Mouse (Mus musculus) urinary bladder, postnatal 14 days (tissue): Measurements from ENCODE around the gene Trmt61a.
"Not testable (repeated sequence)": the region's sequence is repeated elsewhere in the genome, so short reads cannot be mapped to it uniquely, and the experiment has no call there.

Experiments
- DNase-seq: peaks from one replicate; pipeline ENCODE4 v3.0.0; 2021; ENCODE audit warnings: low spot score

The Trmt61a gene

GRCm38 (mm10) chr12:111698346-111698913 is 20.5 kb downstream of the Trmt61a start:
- no peak for DNase-seq

GRCm38 (mm10) chr12:111699542-111699941 is 21.6 kb downstream of the Trmt61a start:
- DNase-seq = no peak

- no peak for DNase-seq
These were observed 23.1 kb downstream of the Trmt61a start for GRCm38 (mm10) chr12:111700920-111701458.

DNA sequence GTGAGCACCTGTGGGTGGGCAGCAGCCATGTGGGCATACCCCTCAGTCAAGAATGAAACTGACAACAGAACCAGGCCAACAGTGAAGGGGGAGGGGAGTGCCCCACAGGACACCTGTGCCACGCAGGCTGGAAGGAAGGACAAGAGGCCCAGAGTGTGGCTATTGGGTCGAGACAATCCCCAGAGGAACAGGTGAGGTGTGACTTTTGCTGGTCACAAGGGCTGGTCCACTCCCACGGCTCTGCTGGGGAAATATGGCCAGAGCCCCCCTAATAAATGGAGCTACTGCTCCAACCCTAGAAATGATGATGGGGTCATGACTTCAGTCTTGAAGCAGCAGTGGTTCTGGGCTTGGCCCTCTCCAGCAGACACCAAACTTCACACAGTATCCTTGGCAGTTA is 25.4 kb downstream of the Trmt61a start:
- no peak for DNase-seq

- DNase-seq = peak; percentile 85
These were observed 26.7 kb downstream of the Trmt61a start for GRCm38 (mm10) chr12:111704609-111705008.

GRCm38 (mm10) chr12:111705186-111705973 is 27.5 kb downstream of the Trmt61a start:
- peak; percentile 79 for DNase-seq

GRCm38 (mm10) chr12:111708181-111708580 is 30.3 kb downstream of the Trmt61a start:
- no peak for DNase-seq

DNA sequence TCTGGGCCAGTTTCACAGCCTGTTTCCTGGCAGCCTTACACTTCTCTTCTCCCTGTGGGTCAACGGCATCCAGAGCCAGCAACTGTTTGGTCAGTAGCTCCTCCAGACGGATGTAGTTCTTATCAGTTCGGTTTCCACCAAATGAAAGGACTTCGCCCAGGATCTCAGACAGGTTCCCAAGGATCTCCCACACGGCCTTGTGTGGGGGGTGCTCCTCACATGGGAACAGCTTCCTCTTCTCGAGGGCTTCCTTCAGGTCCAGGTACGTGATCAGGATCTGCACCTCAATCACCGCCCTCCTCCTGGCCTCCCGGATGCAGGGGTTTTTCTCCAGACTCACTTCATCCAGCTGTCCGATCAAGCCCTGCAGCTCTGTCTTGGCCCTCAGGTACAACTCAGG is 32.2 kb downstream of the Trmt61a start:
- no peak for DNase-seq

GRCm38 (mm10) chr12:111712476-111712875 is 34.6 kb downstream of the Trmt61a start:
- no peak for DNase-seq

DNA sequence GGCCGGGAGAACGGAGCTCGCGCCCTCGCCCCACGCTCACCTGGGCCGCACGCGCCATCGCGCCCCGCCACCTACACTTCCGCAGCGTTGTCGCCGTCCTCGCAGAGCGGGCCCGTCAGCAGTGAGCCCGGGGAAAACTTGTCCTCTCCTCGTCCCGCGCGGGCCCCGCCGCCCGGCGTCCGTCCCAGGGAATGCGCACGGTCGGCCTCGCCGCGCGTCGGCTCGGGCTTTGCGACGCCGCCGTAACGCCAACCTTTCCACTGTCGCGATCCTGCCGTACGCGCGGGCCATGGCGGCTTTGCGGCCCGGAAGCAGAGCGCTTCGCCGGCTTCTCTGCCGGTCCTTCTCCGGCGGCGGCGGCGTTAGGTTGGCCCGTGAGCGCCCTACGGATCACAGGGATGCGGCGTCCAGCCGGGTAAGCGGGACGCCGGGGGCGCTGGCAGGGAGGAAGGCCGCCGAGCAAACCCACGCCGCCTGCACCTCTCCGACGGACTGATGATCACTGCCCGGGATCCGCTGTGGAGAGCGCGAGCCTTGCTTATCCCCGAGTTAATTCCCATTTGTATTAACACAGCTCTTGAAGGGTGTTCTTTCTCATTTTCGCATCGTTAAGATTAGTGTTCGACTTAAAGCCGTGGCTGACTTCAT is 35.2 kb downstream of the Trmt61a start, which contains the start of the genes Bag5 and Apopt1:
Gene Bag5 (minus strand): TSS at position 254 of the 648 bp plus-strand sequence.
Gene Apopt1 (plus strand): TSS at position 258 of the 648 bp plus-strand sequence.
- peak; percentile 92 for DNase-seq

- DNase-seq = not testable (repeated sequence)
These were observed 36.0 kb downstream of the Trmt61a start for GRCm38 (mm10) chr12:111713880-111714279.

GRCm38 (mm10) chr12:111716505-111716904 is 38.6 kb downstream of the Trmt61a start:
- DNase-seq = no peak

- DNase-seq = no peak
These were observed 40.8 kb downstream of the Trmt61a start for GRCm38 (mm10) chr12:111718656-111719055.

GRCm38 (mm10) chr12:111720222-111720621 is 42.3 kb downstream of the Trmt61a start:
- no peak for DNase-seq

DNA sequence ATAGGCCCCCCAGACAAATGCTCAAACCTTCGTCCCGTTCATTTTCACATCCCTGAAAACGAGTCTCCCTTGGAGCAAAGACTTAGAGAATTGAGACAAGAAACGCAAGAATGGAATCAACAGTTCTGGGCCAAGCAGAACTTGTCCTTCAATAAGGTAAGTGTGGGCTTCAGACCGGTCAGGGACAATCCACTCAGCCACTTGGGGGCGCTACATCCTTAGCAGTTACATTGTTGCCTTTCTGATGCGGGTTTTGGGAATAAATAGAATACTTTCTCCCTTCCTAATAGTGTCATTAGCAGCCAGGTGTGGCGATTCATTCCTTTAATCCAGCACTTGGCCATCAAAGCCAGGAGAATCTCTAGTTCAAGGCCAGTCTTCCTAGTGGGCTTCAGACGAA is 44.7 kb downstream of the Trmt61a start:
- peak; percentile 56 for DNase-seq

DNA sequence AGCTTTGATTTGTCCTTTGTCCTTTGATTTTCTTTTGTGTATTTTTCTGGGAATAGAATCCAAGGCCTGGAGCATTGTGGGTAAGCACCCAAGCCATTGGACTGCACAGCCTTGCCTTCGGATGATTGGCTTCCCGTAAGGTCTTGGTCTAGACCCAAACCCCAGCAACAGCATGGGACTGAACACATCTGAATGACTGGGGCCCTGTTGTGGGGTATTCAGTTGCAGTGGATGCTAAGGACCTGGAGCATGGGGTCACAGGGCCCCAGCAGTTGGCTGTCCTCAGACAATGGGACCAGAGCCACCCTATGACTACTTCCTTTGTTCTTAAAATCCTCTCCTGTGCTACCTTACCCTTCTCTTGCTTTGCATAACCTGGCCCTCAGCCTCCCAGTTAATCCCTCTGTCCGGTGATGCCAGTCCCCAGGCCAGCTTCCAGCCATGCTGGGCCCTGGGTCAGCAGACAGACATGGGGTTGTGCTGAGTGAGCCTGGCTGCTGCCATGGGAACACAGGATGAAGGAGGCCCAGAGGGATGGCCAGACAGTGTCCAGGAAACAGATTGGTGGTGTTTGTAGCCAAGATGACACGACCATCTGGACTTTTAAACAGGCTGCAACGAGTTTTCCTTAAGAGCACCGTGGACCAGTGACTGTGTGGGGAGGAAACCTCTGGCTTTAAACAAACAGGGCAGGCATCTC is 46.9 kb downstream of the Trmt61a start:
- no peak for DNase-seq

GRCm38 (mm10) chr12:111725338-111726121 is 47.6 kb downstream of the Trmt61a start:
- no peak for DNase-seq

GRCm38 (mm10) chr12:111726122-111726463 is 48.2 kb downstream of the Trmt61a start:
- DNase-seq = peak; percentile 46

DNA sequence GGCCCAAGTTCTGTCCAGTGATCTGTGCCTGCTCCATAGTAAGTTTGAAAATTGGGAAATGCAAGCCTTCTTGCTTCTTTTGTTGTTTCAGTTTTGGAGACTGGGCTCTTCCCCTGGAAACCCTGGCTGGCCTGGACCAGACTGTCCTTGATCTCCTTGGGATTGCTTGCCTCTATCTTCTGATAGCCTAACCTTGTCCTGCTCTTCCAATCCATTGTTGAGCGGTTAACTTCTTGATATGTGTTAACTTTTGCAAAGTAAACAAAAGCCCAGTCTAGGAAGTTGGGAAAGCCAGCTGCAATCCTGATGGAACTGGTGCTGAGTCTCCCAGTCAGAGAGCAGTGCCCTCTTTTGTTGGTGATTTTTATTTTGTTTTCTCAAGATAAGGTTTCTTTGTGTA is 50.1 kb downstream of the Trmt61a start:
- DNase-seq = no peak

DNA sequence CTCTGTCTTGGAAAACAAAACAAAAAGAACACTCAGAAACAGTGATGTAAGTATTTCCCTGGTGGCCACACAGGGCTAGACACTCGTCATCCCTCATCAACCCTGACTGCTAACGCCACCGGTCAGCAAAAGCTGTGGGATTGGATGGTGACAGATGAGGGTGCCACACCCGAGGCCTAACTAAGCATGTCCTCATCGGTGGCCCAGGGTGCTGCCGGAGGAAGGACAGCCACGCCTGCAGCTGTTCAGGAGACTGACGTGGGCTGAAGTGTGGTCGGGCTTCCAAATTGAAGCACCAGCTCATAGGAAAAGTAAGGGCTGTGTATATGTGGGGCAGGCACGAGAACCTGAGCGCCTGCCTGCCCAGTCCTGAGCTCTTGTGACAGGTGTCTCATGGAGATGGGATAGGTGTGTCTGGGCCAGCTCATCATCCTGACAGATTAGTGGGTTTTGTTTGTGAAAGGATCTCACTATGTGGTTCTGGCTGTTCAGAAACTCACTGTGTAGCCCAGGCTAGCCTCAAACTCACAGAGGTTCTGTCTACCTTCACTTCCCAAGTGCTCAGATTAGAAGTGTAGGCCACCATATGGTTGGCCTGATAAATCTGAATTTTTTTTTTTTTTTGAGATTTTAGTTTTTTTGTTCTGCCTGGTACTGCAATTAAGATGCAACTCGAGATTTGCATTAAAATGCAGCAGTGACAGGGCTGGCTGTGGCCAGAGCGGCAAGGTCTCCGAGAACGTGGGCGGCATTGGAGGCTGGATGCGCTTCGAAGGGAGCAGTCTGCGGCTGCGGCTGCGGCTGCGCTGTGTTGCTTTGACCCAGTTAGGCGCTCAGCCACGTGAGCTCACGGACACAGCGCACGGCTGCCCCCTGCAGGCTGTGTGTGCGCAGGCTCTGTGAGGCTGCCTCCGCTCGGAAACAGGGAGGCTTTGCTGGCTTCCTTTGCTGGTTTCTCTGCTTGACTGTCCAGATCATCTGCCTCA is 54.2 kb downstream of the Trmt61a start:
- peak; percentile 88 for DNase-seq
